Mouse (Mus musculus): ENCODE measurements around the gene Ctns. TPM values are rescaled to one million over a fixed set of nuclear protein-coding genes. Genes with fewer than 3 reads are reported as not detected.

Gene Ctns
- polyA plus RNA-seq, 1 experiment = 25.5 TPM

- TF ChIP-seq CTCF (IDR thresholded peaks at IDR 0.05; ENCODE audit: borderline replicate concordance, extremely low read depth, insufficient read depth, insufficient read length) (no peak), POLR2A (IDR thresholded peaks at IDR 0.05; ENCODE audit: borderline replicate concordance, extremely low read depth, insufficient read depth, insufficient read length, poor library complexity, severe bottlenecking) (no peak)
- no peak for DNase-seq (ENCODE audit: low read depth)
Measured at GRCm38 (mm10) chr11:73220651-73221050, 21.8 kb upstream of the Ctns start.

DNA sequence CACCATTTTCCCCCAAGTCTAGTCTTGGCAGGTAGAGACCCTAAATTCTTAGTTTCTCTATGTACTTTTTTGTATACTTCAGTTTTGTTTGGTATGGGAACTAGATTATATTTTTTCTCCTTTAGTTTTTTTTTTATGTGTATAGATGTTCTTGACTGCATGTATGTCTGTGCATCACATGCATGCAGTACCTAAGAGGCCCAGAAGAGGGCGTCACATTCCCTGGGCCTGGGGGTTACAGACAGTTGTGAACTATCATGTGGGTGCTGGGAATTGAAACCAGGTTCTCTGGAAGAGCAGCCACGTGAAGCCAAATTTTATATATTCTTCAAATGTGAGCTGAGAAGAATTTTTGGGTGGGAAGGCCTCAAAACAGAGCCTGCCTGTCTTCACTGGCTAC, 20.8 kb upstream of the Ctns start:
- no peak for DNase-seq (ENCODE audit: low read depth)
- TF ChIP-seq CTCF (IDR thresholded peaks at IDR 0.05; ENCODE audit: borderline replicate concordance, extremely low read depth, insufficient read depth, insufficient read length) = peak; percentile 6; the same call in 1 of the 2 replicates
- no peak for TF ChIP-seq POLR2A (IDR thresholded peaks at IDR 0.05; ENCODE audit: borderline replicate concordance, extremely low read depth, insufficient read depth, insufficient read length, poor library complexity, severe bottlenecking)

- TF ChIP-seq CTCF (IDR thresholded peaks at IDR 0.05; ENCODE audit: borderline replicate concordance, extremely low read depth, insufficient read depth, insufficient read length) (no peak), POLR2A (IDR thresholded peaks at IDR 0.05; ENCODE audit: borderline replicate concordance, extremely low read depth, insufficient read depth, insufficient read length, poor library complexity, severe bottlenecking) (no peak)
- no peak for DNase-seq (ENCODE audit: low read depth)
Measured at GRCm38 (mm10) chr11:73213956-73214355, 15.1 kb upstream of the Ctns start.

GRCm38 (mm10) chr11:73207621-73208020, 8.8 kb upstream of the Ctns start:
- DNase-seq (ENCODE audit: low read depth) = no peak
- no peak; the same call in 1 of the 2 replicates for TF ChIP-seq CTCF (IDR thresholded peaks at IDR 0.05; ENCODE audit: borderline replicate concordance, extremely low read depth, insufficient read depth, insufficient read length)
- TF ChIP-seq POLR2A (IDR thresholded peaks at IDR 0.05; ENCODE audit: borderline replicate concordance, extremely low read depth, insufficient read depth, insufficient read length, poor library complexity, severe bottlenecking) = no peak

- TF ChIP-seq POLR2A (IDR thresholded peaks at IDR 0.05; ENCODE audit: borderline replicate concordance, extremely low read depth, insufficient read depth, insufficient read length, poor library complexity, severe bottlenecking) = no peak
- TF ChIP-seq CTCF (IDR thresholded peaks at IDR 0.05; ENCODE audit: borderline replicate concordance, extremely low read depth, insufficient read depth, insufficient read length) = no peak
- DNase-seq (ENCODE audit: low read depth) = no peak
Measured at GRCm38 (mm10) chr11:73205194-73205593, 6.4 kb upstream of the Ctns start.

DNA sequence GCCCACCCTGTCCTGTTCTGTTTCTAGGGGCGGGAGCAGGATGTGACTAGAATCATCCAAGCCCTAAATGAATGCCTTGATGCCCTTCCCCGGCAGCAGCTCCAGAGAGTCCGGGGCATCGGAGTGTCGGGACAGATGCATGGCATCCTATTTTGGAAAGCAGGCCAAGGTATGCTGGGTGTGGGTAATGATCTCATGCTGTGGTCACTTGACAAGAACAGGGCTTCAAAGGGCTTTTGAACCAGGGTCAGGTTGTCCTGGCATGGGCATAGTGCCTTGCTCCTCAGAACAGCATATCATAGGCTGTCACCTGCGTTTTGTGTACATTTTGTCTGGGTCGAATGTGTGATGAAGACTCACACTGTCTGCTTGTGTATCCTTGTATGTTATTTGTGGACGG, 5.1 kb upstream of the Ctns start:
- DNase-seq (ENCODE audit: low read depth) = no peak
- TF ChIP-seq POLR2A (IDR thresholded peaks at IDR 0.05; ENCODE audit: borderline replicate concordance, extremely low read depth, insufficient read depth, insufficient read length, poor library complexity, severe bottlenecking) (no peak), CTCF (IDR thresholded peaks at IDR 0.05; ENCODE audit: borderline replicate concordance, extremely low read depth, insufficient read depth, insufficient read length) (no peak)

GRCm38 (mm10) chr11:73201597-73201996, 2.8 kb upstream of the Ctns start:
- TF ChIP-seq POLR2A (IDR thresholded peaks at IDR 0.05; ENCODE audit: borderline replicate concordance, extremely low read depth, insufficient read depth, insufficient read length, poor library complexity, severe bottlenecking) = no peak
- TF ChIP-seq CTCF (IDR thresholded peaks at IDR 0.05; ENCODE audit: borderline replicate concordance, extremely low read depth, insufficient read depth, insufficient read length) = no peak
- DNase-seq (ENCODE audit: low read depth) = peak; percentile 4

DNA sequence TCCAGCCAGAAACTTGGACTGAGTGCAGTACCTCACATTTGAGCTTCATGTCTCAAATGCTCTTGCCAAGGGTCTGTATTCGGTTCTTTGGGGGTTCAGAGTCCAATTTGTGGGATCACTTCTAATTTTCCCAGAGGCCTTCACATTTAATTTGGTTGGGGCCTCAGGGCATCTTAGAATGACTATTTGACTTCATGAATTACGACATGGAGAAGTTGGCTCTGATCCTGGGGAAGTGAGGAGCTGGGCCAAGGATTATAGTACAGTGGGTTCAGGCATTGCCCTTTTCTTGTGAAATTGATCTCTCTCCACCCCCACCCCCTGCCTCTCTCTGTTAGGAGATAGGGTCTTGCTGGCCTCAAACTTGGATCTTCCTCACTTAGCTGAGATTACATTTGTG, 2.2 kb upstream of the Ctns start:
- no peak for TF ChIP-seq CTCF (IDR thresholded peaks at IDR 0.05; ENCODE audit: borderline replicate concordance, extremely low read depth, insufficient read depth, insufficient read length)
- TF ChIP-seq POLR2A (IDR thresholded peaks at IDR 0.05; ENCODE audit: borderline replicate concordance, extremely low read depth, insufficient read depth, insufficient read length, poor library complexity, severe bottlenecking) = no peak
- DNase-seq (ENCODE audit: low read depth) = no peak

DNA sequence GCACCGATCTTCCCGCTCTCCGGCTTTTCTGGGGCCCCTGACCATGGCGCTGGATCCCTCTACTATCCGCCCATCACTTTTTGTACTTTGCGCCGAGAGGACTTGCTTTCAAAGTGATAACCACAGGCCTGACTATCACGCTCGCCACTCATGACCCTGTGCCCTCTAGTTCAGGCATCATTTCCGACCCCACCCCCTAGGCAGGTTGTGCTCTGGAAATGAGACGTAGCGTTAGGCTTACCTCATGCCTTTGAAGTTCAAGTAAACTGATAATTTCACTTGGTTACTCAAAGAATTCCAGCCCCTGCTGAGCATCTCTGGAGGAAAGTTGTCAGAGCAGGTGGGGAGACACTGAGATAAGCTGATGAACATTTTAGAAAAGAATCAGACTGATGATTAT, 1.0 kb upstream of the Ctns start:
- TF ChIP-seq POLR2A (IDR thresholded peaks at IDR 0.05; ENCODE audit: borderline replicate concordance, extremely low read depth, insufficient read depth, insufficient read length, poor library complexity, severe bottlenecking) (no peak), CTCF (IDR thresholded peaks at IDR 0.05; ENCODE audit: borderline replicate concordance, extremely low read depth, insufficient read depth, insufficient read length) (no peak)
- DNase-seq (ENCODE audit: low read depth) = no peak

DNA sequence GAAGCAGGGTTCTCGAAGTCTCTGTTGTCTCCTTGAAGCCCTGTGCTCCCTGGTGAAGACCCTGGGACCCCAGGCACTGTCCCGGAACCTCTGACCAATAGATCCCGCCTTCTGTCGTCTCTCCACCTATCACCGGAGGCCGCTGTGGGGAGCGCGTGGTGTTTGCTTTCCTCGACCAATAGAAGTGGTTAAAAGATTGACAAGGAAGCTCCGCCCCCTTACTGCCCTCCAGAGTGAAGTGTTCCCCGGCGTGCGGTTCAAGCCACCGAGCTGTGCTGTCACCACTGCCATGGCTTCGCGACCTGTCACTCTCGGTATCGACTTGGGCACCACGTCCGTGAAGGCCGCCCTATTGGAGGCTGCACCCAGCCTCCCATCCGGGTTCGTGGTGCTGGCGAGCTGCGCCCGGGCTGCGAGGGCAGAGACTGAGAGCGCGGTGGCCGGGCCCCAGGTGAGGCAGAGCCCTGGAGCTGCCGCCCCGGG, 429 bp upstream of the Ctns start, which contains the start of gene Shpk:
Gene Shpk (plus strand): TSS at position 231 of the 483 bp plus-strand sequence.
- DNase-seq (ENCODE audit: low read depth) = peak; percentile 98
- no peak for TF ChIP-seq POLR2A (IDR thresholded peaks at IDR 0.05; ENCODE audit: borderline replicate concordance, extremely low read depth, insufficient read depth, insufficient read length, poor library complexity, severe bottlenecking)
- no peak for TF ChIP-seq CTCF (IDR thresholded peaks at IDR 0.05; ENCODE audit: borderline replicate concordance, extremely low read depth, insufficient read depth, insufficient read length)

DNA sequence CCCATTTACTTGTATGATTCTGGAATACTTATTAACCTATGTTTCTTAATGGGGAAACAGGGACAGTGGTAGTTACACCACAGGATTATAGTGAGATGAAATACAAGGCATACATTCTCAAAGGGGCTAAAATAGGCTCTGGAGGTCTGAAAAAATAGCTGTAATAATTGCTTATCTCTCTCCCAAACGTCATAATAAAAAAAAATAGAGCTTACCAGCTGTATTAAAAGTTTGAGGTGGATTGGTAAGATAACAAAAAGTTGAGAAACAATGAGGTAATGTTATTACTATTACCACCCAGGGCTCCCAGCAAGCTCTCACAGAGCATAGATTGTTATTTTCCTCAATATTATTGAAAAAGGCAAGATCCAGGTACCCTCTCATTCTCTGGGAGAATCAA, 652 bp downstream of the Ctns start:
- no peak for TF ChIP-seq POLR2A (IDR thresholded peaks at IDR 0.05; ENCODE audit: borderline replicate concordance, extremely low read depth, insufficient read depth, insufficient read length, poor library complexity, severe bottlenecking)
- no peak for TF ChIP-seq CTCF (IDR thresholded peaks at IDR 0.05; ENCODE audit: borderline replicate concordance, extremely low read depth, insufficient read depth, insufficient read length)
- DNase-seq (ENCODE audit: low read depth) = no peak

DNA sequence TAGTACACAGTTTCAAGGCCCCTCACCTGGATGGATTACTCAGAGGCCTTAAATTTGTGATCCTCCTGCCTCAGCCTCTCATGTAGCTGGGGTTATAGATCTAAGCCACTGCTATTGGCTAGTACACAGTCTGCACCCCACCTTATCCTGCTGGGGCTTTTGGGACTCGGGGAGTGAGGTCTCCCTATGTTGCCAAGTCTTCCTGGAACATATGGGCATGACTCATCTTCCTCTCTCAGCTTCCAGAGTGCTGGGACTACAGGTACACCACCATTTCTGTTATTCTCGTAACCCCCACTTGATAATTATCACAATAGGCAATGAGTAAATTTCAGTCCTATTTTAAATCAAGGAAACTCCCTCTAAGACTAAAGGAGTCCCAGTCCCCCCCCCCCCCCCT, 4.4 kb downstream of the Ctns start:
- no peak for DNase-seq (ENCODE audit: low read depth)
- TF ChIP-seq POLR2A (IDR thresholded peaks at IDR 0.05; ENCODE audit: borderline replicate concordance, extremely low read depth, insufficient read depth, insufficient read length, poor library complexity, severe bottlenecking) (no peak), CTCF (IDR thresholded peaks at IDR 0.05; ENCODE audit: borderline replicate concordance, extremely low read depth, insufficient read depth, insufficient read length) (no peak)
